Mouse (Mus musculus): ENCODE results near the gene Phf12.
"Not testable (repeated sequence)": the region's sequence is repeated elsewhere in the genome, so short reads cannot be mapped to it uniquely, and the experiment has no call there.

Phf12 gene

DNA sequence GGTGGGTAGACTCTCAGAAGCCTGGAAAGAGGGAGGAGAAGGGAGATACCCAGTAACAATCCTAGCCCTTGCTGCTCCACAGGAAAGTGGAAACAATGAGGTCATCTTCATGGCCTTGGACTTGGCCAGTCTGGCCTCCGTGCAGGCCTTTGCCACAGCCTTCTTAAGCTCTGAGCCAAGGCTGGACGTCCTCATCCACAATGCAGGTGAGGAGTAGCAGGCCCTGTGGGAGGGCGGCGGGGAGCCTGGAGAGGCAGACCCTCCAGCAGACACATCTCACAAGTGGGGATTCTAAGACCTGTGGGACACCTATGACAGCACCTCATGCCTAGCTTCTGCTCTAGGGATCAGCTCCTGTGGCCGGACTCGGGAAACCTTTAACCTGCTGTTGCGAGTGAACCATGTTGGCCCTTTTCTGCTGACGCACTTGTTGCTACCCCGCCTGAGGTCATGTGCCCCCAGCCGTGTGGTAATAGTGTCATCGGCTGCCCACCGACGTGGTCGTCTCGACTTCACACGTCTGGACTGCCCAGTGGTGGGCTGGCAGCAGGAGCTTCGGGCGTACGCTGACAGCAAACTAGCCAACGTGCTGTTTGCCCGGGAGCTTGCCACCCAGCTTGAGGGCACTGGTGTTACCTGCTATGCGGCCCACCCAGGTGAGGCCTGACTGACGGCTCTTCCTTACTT, 51.5 kb downstream of the Phf12 start:
- no peak for DNase-seq

DNA sequence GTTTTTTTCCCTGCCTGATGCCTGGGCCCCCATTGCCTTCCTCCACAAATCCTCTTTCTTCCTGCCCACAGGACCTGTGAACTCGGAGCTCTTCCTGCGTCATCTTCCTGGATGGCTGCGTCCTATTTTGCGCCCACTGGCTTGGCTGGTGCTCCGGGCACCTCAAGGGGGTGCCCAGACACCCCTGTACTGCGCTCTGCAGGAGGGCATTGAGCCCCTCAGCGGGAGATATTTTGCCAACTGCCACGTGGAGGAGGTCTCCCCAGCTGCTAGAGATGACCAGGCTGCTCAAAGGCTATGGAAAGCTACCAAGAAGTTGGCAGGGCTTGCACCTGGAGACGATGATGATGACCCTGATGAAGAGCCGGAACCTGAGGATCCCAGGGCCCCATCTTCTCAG, 54.2 kb downstream of the Phf12 start:
- DNase-seq, result no peak

DNA sequence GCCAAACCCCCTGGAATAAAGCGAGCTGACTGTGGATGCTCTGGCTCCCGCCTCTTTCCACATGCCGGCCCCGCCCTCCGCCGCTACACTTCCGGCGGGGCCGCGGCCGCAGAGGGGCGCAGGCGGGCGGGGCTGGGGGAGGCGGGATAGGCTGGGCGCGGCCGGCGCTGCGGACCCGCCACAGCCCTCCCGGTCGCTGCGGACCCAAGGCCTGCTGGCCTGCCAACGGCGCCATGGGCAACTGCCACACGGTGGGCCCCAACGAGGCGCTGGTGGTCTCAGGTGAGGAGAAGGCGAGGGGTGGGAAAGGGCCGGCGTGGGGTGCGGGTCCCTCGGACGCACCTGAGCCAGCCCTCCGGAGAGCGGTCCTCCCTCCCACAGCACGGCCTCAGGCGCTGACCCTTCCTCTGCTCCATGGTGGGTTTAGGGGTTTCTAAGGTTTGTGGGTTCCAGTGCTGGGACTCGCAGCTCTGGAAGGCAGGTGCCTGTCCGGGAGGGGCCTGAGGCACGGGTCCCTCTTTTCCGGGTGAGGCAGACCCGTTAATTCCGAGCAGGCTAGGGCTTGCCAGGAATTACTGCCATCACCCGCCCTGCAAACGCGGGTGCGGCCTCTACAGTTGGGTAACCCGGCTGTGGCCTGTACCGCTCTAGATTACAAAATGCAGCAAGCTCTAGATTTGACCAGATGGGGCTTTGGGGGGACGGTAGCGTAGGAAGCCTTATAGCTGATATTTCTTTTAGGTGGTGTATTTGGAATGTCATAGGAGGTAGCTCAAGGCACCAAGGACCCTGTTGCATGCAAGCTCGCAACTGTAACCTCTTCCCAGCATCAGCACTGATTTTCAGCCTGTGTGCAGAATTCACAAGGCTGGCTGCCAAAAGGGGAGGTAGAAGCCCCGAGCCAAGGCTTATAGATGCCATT, 55.5 kb downstream of the Phf12 start, which contains the start of gene Flot2:
Gene Flot2 (plus strand): TSS at position 101 of the 922 bp plus-strand sequence.
- peak; percentile 53 to 66 for DNase-seq

DNA sequence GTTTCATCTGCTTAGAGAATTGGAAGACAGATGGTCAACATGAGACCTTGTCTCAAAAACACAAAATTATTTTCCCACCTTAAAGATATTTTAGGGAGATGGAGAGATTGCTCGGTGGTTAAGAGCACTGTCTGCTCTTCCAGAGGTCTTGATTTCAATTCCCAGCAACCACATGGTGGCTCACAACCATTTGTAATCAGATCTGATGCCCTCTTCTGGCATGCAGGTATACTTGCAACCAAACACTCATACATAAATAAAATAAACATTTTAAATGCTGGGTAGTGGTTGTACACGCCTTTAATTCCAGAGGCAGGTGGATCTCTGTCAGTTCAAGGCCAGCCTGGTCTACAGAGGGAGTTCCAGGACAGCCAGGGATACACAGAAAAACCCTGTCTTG, 58.3 kb downstream of the Phf12 start:
- DNase-seq, result no peak

DNA sequence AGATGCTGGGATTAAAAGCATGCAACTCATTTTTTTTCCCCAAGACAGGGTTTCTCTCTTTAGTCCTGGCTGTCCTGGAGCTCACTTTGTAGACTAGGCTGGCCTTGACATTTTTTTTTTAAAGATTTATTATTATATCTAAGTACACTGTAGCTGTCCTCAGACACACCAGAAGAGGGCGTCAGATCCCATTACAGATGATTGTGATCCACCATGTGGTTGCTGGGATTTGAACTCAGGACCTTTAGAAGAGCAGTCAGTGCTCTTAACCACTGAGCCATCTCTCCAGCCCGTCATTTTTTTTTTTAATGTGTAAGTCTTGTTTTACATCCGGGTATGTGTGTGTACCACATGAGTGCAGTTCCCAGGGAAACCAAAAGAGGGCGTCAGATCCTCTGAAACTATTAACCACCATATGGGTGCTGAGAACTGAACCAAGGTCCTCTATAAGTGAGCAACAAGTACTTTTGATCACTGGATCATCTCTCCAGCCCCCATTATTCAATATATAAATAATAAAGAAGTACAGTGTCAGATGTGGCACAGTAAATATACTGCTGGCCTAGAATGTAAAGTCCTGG, 59.8 kb downstream of the Phf12 start:
- DNase-seq, result not testable (repeated sequence)

DNA sequence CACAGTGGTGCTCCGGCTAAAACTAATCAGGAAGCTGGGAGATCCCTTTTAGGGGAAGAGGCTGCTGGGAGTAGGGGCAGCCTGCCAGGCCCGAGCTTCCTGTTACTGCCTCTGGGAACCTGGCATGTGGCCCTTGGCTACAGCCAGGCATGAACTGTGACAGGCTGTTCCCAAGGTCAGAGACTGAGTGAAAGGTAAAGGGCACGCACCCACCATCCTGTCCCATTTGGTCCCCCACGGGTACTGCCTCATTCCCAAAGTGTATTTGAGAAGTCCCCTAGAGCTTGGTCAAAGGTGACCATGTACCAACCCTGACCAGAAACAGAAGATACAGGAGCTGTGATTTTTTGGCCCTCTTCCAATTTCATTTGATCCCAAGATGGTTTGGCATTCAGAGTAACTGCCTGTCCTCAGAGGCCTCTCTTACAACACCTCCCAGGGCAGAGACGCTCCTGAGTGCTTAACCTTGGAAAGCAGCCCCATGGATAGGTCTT, 62.3 kb downstream of the Phf12 start:
- DNase-seq, result no peak

DNA sequence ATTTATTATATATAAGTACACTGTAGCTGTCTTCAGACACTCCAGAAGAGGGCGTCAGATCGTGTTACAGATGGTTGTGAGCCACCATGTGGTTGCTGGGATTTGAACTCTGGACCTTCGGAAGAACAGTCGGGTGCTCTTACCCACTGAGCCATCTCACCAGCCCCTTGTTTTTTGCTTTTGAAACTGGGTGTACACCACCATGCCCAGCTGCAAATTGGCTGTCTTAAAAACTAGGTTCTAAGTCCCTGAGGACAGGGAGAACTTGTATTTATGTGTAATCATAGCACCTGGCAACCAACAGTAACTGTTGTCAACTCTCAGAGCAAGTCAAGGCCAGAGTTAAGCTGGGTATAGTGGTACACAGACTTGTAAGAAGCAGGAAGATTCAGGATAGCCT, 66.1 kb downstream of the Phf12 start:
- not testable (repeated sequence) for DNase-seq

DNA sequence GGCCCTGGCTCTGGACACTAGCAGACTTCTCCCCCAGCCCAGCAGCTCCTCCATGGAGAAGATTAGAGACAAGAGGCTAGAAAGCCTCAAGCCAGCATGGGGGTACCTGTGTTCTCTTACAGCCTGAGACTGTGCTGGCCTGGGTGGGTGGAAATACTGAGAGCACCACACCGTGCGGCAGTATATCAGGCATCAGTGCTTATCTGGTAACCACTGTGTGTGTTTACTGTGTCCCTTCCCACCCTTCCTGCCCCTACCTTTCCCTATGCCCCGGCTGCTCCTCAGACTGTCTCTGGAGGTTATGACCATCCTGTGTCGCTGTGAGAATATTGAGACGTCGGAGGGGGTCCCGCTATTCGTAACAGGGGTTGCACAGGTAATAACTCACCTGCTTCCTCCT, 70.5 kb downstream of the Phf12 start:
- DNase-seq, result no peak

DNA sequence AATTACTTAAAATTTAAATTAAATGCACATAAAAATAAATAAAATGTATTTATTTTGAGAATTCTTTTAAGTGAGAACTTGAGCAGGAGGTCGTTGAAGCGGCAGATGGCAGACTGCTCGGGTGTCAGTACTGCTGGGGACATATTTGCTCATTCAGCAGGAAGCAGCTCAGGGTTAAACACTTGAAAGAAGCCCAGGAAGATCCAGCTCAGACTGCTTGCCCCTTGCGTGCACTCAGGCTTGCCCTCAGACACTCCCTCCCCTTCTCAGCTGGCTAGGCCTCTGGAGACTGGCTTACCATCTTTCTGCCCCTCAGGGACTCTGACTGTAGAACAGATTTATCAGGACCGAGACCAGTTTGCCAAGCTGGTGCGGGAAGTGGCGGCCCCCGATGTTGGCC, 74.4 kb downstream of the Phf12 start:
- no peak for DNase-seq

DNA sequence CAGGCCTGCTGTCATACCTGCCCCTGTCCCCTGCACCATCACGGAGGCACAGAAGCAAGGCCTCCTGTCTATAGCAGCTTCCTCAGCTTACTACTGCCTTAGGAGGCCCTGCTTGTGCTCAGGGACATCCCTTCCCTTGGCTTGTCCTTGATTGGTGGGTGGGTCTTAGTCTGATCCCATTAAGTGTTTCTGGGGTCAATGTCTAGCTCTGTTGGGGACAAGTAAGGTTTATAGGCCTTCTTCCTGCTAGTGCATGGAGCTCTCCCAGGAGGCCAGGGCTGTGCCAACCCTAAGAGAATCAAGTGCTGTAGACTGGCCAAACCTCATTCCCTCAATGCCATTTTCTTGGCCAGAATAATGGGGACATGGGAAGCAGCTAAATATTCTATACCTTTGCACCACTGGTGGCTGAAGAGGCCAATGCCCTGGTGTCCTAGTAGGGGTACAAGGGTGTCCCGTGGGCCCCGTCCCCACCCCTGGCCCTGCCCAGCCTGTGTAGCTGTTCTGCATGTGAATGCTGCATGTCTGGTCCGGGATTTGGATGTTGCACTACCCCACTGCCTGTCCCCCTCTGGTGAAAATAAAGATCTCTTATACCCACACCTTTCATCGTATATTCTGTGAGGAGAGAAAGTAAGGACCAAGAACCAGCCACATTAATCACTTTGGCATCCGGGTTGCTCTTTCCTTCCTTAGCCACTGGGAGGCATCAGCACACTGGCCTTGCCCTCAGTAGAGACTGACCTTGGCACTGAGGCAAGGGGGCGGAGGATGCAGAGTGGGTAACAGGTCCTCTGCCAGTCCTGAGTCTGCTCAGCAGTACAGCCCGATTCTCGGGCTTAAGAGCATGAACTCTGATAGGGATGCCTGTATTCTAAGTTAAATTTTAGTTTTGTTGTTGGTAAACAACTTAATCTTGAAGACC, 77.5 kb downstream of the Phf12 start:
- DNase-seq, result peak; percentile 58 to 60

DNA sequence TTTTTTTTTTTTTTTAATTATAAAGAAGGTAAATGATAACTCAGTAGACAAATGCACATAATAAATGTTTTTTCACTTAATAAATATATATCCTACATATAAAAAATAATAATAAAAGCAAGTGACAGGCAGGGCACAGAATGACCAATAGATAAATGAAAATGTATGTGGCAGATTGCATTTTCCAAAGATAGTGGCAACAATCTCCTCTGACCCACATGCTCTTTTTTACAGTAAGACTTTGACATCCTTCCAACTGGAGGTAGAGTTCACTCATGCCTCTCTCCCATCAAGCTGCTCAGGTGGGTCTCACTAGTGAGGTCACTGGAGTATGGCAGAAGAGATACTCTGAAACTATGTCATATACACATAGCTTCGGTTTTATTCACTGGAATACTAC, 80.0 kb downstream of the Phf12 start:
- no peak for DNase-seq

DNA sequence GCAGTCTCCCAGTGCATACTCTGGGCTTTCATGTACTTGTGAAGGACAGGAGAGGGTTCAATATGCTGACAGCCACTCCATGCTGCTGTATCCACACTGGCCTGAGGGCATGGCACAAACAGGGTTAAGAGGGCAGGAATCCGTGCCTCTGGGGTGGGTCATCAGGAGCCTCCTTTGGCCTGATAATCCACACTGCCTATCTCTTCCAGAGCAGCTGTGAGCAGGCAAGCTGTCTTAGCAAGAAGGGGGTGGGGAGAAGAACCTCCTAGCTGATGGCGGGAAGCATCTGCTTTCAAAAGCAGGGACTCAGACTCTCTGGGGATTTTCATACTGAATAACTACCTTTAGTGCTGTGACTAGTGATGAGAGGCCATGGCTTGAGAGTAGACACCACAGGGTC, 83.4 kb downstream of the Phf12 start:
- no peak for DNase-seq

DNA sequence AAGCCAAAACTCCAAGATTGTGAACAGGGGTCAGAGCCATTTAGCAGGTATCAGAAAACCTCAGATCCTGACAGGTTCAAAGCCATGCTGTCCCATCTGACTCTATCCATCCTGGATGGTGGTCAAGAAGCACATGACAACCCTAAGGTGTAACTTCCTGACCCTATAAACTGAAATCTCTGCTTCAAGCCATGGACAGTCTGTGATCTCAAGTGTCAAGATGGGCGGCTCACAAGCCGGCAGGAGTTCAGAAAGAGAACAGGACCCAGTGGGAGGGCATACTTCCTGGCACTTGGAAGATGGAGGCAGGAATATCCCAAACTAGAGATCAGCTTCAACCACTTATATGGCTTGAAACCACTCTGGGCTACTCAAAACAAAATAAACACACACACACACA, 84.1 kb downstream of the Phf12 start:
- no peak for DNase-seq

DNA sequence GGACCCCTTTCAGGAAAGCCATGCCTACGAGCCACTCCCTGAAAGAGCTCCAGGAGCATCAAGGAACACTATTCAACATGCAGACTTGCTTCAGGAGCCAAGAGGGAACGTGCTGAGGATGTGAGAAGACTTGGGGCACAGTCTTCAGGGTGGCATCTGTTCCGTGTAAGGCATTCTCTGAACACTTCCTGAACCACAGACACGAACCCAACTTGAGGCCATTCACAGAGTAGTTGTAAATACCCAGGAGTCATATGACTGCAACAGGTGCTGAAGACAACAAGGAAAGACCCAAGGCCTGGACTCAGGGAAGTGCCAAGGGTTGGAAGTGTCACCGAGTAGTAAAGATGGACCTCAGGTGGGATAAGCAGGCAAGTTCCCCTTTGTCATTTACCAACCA, 85.0 kb downstream of the Phf12 start:
- DNase-seq, result no peak

DNA sequence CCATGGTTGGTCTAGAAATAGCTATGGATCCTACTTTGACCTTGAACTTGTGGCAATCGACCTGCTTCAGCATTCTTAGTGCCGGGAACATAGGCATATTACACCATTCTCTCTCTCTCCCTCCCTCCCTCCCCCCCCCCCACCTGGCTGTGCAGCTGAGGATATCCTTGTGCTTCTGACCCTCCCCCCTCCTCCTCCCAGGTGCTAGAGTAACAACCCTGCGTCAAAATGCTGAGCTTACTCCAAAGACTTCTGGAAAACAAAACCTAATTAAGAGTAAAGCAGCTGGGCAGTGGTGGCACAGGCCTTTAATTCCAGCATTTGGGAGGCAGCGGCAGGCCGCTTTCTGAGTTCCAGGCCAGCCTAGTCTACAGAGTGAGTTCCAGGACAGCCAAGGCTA, 86.6 kb downstream of the Phf12 start:
- no peak for DNase-seq

DNA sequence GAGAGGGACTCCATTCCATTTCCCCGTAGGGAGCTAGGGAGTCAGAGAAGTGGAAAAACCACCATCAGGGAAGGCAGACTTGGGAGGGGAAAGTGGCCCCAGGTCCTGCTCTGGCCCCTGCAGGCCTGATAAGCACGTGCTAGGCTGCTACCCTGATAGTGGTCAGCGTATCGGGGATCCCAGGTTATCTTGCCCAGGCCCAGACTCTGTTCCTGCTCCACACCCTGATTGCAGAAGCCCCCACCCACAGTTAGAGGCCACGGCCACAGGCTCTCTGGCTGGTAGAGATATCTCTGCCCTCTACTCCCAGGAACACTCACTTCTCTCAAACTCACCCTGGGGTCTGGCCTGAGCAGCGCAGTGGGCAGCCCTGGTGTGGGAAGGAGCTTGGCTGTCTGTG, 87.1 kb downstream of the Phf12 start:
- no peak for DNase-seq

DNA sequence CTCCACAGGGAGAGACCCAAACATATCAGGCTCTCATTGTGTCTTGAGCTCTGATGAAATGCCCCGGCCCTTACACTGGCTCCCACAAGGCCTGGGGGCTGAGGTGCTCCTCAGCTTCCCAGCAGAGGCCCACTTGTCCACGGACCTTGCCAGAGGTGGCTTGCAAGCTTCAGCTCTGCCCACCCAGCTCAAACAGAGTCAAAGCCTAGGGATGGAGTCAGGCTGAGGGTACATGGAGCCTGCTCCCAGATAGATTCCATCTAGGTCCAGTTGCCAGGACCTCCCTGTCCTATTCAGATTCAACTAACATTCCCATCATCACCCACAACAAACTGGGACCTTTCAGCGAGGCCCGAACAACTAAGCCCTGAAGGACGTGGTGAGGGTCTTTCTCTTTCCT, 89.4 kb downstream of the Phf12 start:
- no peak for DNase-seq

DNA sequence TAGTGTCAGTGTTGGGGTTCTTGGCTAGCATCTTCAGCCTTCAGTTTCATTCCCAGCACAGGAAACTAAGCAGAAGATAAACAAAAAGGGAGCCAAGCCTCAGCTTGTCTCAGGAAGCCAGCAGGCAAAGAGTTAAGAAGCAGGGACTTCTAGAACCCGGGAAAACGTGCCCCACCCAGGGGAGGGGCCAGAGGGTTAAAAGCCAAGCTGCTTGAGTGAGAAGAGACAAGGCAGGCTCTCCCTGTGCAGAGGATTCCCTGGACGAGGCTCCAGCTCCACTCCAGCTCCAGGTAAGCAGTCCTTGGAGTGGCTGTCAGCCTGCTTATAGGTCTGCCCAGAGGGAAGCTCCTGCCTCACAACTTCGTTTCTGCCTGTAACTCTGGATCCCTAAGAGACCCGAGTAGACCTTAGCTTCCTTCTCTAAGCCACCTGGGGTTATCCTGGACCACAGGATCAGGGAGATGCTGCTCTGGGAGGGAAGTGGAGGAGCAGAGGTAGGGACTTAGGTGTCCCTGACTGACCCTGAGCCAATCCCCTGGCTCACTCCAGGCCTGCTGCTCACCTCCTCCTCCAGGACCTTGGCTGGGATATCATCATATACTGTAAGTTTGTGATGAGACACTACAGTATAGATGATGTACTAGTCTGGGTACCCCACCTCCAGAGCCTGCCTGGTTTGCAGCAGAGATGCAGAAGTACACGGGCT, 90.0 kb downstream of the Phf12 start:
- no peak for DNase-seq

DNA sequence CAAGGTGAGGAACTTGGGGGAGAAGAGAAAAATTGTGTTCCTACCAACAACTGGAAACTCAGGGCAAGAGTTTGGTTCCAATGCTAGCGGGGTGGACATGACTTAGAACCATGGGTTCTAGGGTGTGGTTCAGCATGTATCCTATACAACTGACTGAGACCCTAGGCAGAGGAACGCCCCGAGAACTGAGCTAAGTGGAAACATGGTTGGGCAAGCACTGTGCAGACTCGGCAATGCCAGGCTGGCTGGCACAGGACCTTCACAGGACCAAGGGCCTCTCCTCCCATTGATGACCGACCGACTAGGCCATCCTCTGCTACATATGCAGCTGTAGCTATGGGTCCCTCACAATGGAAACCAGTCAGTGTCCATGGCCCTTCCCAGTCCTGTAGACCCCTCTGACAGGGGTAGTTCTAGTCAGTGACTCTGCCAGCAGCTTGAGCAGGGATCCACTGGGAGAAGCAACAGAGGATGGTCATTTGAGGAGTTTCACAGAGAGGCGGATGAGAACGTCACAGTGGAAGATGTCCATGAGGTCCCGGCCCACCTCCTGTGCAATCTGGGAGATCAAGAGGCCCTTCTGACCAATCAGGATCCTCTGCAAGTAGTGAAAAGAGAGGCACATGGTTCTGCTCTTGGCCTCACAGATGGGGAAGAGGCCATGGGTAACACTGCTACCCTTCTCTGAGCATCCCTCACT, 91.2 kb downstream of the Phf12 start:
- no peak for DNase-seq

DNA sequence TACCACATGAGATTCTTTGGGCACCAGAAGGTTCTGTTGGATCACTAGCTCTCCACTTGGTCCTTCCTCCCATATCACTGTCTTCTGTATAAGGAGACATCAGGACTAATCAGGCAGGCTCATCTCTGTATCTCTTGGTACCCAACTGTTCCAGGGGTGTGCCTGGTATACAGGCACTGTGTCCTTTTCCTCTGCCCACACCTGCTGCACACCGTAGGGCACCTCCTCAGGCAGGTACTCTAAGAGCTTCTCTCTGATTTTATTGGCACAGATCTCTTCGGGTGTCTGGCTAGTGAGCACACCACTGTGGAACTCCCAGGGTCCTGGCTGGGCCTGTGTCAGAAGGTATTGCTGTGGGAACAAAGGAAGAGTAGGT, 91.7 kb downstream of the Phf12 start:
- no peak for DNase-seq

DNA sequence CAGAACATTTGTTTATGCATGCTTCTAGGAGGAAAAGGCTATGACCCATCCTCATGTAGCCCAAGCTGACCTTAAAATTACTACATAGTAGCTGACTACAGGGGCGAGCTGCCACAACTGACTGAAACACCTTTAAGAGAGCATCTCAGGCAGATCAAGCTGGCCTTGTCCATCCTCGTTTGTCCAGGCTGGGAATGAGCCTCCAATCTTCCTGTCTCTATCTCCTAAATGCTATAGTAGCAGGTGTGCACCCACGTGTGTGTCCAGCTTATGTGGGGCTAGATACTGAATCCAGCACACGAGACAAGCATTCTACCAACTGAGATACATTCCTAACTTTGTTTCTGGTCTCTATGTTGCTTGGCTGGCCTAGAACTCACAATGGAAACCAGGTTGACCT, 92.1 kb downstream of the Phf12 start:
- DNase-seq, result no peak

Measured in B cell, adult 2 months (primary cell).